Mouse (Mus musculus): ENCODE measurements around the gene Vasn. TPM values are rescaled to one million over a fixed set of nuclear protein-coding genes. Genes with fewer than 3 reads are reported as not detected.

Vasn gene
- polyA plus RNA-seq, 1 experiment from 2014 or later: 9.3 TPM

- Histone ChIP-seq H3K36me3 (ENCODE audit: control insufficient read depth, insufficient read depth, low read length) (peaks cover 2% of the 10 kb centered on the region; the same call in 1 of the 2 replicates), H3K4me3 (ENCODE audit: low read depth, low read length) (no peak overlapping the region; the same call in 1 of the 2 replicates), H3K9ac (ENCODE audit: low read depth, low read length) (no peak overlapping the region; the same call in 1 of the 2 replicates), H3K4me1 (replicated peaks; ENCODE audit: control insufficient read depth, insufficient read depth, low read length) (peaks cover 36% of the 10 kb centered on the region), H3K4me2 (peak overlapping the region; percentile 97), H3K27me3 (replicated peaks; ENCODE audit: control insufficient read depth, insufficient read depth, low read length) (no peaks in the 10 kb centered on the region), H3K9me3 (ENCODE audit: control insufficient read depth, low read length) (no peaks in the 10 kb centered on the region), H3K27ac (ENCODE audit: low read depth, low read length) (peak overlapping the region; percentile 28; the same call in 1 of the 2 replicates)
- 86% methylated on average over 6 of the region's 6 CpGs for WGBS
- DNase-seq (ENCODE audit: low spot score): no peak
- no peak for ATAC-seq (replicated peaks; ENCODE audit: low FRiP score)
Observed at GRCm38 (mm10) chr16:4642937-4643336, 3.2 kb downstream of the Vasn start.

GRCm38 (mm10) chr16:4643670-4644419 lies 4.1 kb downstream of the Vasn start:
- no peak overlapping the region for H3K4me3 ChIP-seq (ENCODE audit: low read depth, low read length)
- no peaks in the 10 kb centered on the region for H3K27me3 ChIP-seq (replicated peaks; ENCODE audit: control insufficient read depth, insufficient read depth, low read length)
- peaks cover 7% of the 10 kb centered on the region; the same call in 1 of the 2 replicates for H3K36me3 ChIP-seq (ENCODE audit: control insufficient read depth, insufficient read depth, low read length)
- H3K27ac ChIP-seq (ENCODE audit: low read depth, low read length): no peak overlapping the region
- H3K9ac ChIP-seq (ENCODE audit: low read depth, low read length): no peak overlapping the region
- no peaks in the 10 kb centered on the region for H3K9me3 ChIP-seq (ENCODE audit: control insufficient read depth, low read length)
- DNase-seq (ENCODE audit: low spot score): no peak
- peaks cover 36% of the 10 kb centered on the region for H3K4me1 ChIP-seq (replicated peaks; ENCODE audit: control insufficient read depth, insufficient read depth, low read length)
- WGBS: 79% methylated on average over 11 of the region's 11 CpGs
- no peak for ATAC-seq (replicated peaks; ENCODE audit: low FRiP score)
- H3K4me2 ChIP-seq: no peak overlapping the region

GRCm38 (mm10) chr16:4645867-4646266 lies 6.1 kb downstream of the Vasn start:
- Histone ChIP-seq H3K27ac (ENCODE audit: low read depth, low read length) (no peak overlapping the region), H3K4me2 (no peak overlapping the region), H3K27me3 (replicated peaks; ENCODE audit: control insufficient read depth, insufficient read depth, low read length) (no peaks in the 10 kb centered on the region), H3K36me3 (ENCODE audit: control insufficient read depth, insufficient read depth, low read length) (peaks cover 17% of the 10 kb centered on the region), H3K4me3 (ENCODE audit: low read depth, low read length) (no peak overlapping the region), H3K9ac (ENCODE audit: low read depth, low read length) (no peak overlapping the region), H3K9me3 (ENCODE audit: control insufficient read depth, low read length) (no peaks in the 10 kb centered on the region), H3K4me1 (replicated peaks; ENCODE audit: control insufficient read depth, insufficient read depth, low read length) (peaks cover 27% of the 10 kb centered on the region)
- DNase-seq (ENCODE audit: low spot score) (no peak), ATAC-seq (replicated peaks; ENCODE audit: low FRiP score) (no peak)
- WGBS: 81% methylated on average over 4 of the region's 4 CpGs

GRCm38 (mm10) chr16:4646831-4647230 lies 7.1 kb downstream of the Vasn start:
- no peak overlapping the region for H3K4me2 ChIP-seq
- ATAC-seq (replicated peaks; ENCODE audit: low FRiP score): no peak
- no peak overlapping the region for H3K27ac ChIP-seq (ENCODE audit: low read depth, low read length)
- DNase-seq (ENCODE audit: low spot score): no peak
- 76% methylated on average over 4 of the region's 4 CpGs for WGBS
- 0 out of 2 replicates have a peak overlapping the region, but pooled peaks have one; percentile 13 for H3K9ac ChIP-seq (ENCODE audit: low read depth, low read length)
- H3K9me3 ChIP-seq (ENCODE audit: control insufficient read depth, low read length): no peaks in the 10 kb centered on the region
- H3K4me3 ChIP-seq (ENCODE audit: low read depth, low read length): no peak overlapping the region
- no peaks in the 10 kb centered on the region for H3K27me3 ChIP-seq (replicated peaks; ENCODE audit: control insufficient read depth, insufficient read depth, low read length)
- H3K4me1 ChIP-seq (replicated peaks; ENCODE audit: control insufficient read depth, insufficient read depth, low read length): peaks cover 20% of the 10 kb centered on the region
- peaks cover 17% of the 10 kb centered on the region for H3K36me3 ChIP-seq (ENCODE audit: control insufficient read depth, insufficient read depth, low read length)

GRCm38 (mm10) chr16:4647651-4648141 lies 8.0 kb downstream of the Vasn start:
- Histone ChIP-seq H3K4me3 (ENCODE audit: low read depth, low read length) (no peak overlapping the region), H3K27ac (ENCODE audit: low read depth, low read length) (0 out of 2 replicates have a peak overlapping the region, but pooled peaks have one; percentile 3), H3K36me3 (ENCODE audit: control insufficient read depth, insufficient read depth, low read length) (peaks cover 17% of the 10 kb centered on the region), H3K4me2 (no peak overlapping the region), H3K9me3 (ENCODE audit: control insufficient read depth, low read length) (no peaks in the 10 kb centered on the region), H3K4me1 (replicated peaks; ENCODE audit: control insufficient read depth, insufficient read depth, low read length) (peaks cover 14% of the 10 kb centered on the region), H3K9ac (ENCODE audit: low read depth, low read length) (no peak overlapping the region), H3K27me3 (replicated peaks; ENCODE audit: control insufficient read depth, insufficient read depth, low read length) (no peaks in the 10 kb centered on the region)
- ATAC-seq (replicated peaks; ENCODE audit: low FRiP score) (no peak), DNase-seq (ENCODE audit: low spot score) (no peak)
- WGBS: 70% methylated on average over 13 of the region's 13 CpGs

GRCm38 (mm10) chr16:4648416-4649023 lies 8.8 kb downstream of the Vasn start:
- 90% methylated on average over 28 of the region's 28 CpGs for WGBS
- Histone ChIP-seq H3K9ac (ENCODE audit: low read depth, low read length) (no peak overlapping the region), H3K9me3 (ENCODE audit: control insufficient read depth, low read length) (no peaks in the 10 kb centered on the region), H3K4me1 (replicated peaks; ENCODE audit: control insufficient read depth, insufficient read depth, low read length) (peaks cover 7% of the 10 kb centered on the region; the same call in 1 of the 2 replicates), H3K27ac (ENCODE audit: low read depth, low read length) (no peak overlapping the region), H3K4me3 (ENCODE audit: low read depth, low read length) (no peak overlapping the region), H3K4me2 (no peak overlapping the region), H3K36me3 (ENCODE audit: control insufficient read depth, insufficient read depth, low read length) (peaks cover 17% of the 10 kb centered on the region), H3K27me3 (replicated peaks; ENCODE audit: control insufficient read depth, insufficient read depth, low read length) (no peaks in the 10 kb centered on the region)
- DNase-seq (ENCODE audit: low spot score) (no peak), ATAC-seq (replicated peaks; ENCODE audit: low FRiP score) (no peak)

- H3K4me2 ChIP-seq: no peak overlapping the region
- H3K36me3 ChIP-seq (ENCODE audit: control insufficient read depth, insufficient read depth, low read length): peaks cover 17% of the 10 kb centered on the region
- H3K4me3 ChIP-seq (ENCODE audit: low read depth, low read length): no peak overlapping the region
- no peak overlapping the region for H3K27ac ChIP-seq (ENCODE audit: low read depth, low read length)
- WGBS: 84% methylated on average over 5 of the region's 5 CpGs
- no peak for ATAC-seq (replicated peaks; ENCODE audit: low FRiP score)
- no peaks in the 10 kb centered on the region for H3K9me3 ChIP-seq (ENCODE audit: control insufficient read depth, low read length)
- H3K4me1 ChIP-seq (replicated peaks; ENCODE audit: control insufficient read depth, insufficient read depth, low read length): peaks cover 7% of the 10 kb centered on the region; the same call in 1 of the 2 replicates
- H3K27me3 ChIP-seq (replicated peaks; ENCODE audit: control insufficient read depth, insufficient read depth, low read length): no peaks in the 10 kb centered on the region
- no peak overlapping the region for H3K9ac ChIP-seq (ENCODE audit: low read depth, low read length)
- DNase-seq (ENCODE audit: low spot score): no peak
Observed at GRCm38 (mm10) chr16:4649211-4649610, 9.5 kb downstream of the Vasn start.

- Histone ChIP-seq H3K36me3 (ENCODE audit: control insufficient read depth, insufficient read depth, low read length) (peaks cover 17% of the 10 kb centered on the region), H3K4me3 (ENCODE audit: low read depth, low read length) (no peak overlapping the region), H3K9ac (ENCODE audit: low read depth, low read length) (no peak overlapping the region), H3K27me3 (replicated peaks; ENCODE audit: control insufficient read depth, insufficient read depth, low read length) (no peaks in the 10 kb centered on the region), H3K9me3 (ENCODE audit: control insufficient read depth, low read length) (no peaks in the 10 kb centered on the region), H3K4me2 (no peak overlapping the region), H3K4me1 (replicated peaks; ENCODE audit: control insufficient read depth, insufficient read depth, low read length) (peaks cover 7% of the 10 kb centered on the region; the same call in 1 of the 2 replicates), H3K27ac (ENCODE audit: low read depth, low read length) (no peak overlapping the region)
- ATAC-seq (replicated peaks; ENCODE audit: low FRiP score) (no peak), DNase-seq (ENCODE audit: low spot score) (no peak)
- 92% methylated on average over 11 of the region's 11 CpGs for WGBS
Observed at GRCm38 (mm10) chr16:4649692-4650091, 10.0 kb downstream of the Vasn start.

All from liver, embryonic 11.5 days (tissue).